Mouse (Mus musculus): Measurements from ENCODE around the gene Pdpn.
A peak's percentile ranks its signal among the peaks of the same experiment; 100 is the strongest.
"Not testable (repeated sequence)": the region's sequence is repeated elsewhere in the genome, so short reads cannot be mapped to it uniquely, and the experiment has no call there.

Pdpn gene

GRCm38 (mm10) chr4:143299325-143300070 is at the start of gene Pdpn:
Gene Pdpn (minus strand): TSS chr4:143299564.
- DNase-seq (ENCODE audit: low read depth), result no peak

DNA sequence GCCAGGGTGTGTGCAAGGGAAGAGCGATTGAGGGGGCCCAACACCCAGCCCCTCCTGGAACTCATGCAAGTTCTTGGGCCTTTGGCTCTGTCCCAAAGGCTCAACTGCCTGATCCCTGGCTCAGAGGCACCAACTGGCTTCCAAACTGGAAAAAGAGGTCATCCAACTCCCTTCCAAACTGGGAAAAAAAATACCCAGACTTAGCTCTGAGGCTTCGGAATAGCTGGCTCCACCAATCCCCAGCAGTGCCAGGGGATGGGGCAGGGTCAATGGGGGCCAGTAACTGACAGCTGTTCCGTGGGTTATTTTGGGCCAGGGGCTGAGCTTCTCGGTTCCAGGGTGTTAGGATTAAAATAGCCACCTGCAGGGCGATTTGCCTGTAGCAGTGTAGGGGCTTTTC is 49.3 kb upstream of the Pdpn start:
- DNase-seq (ENCODE audit: low read depth), result no peak

DNA sequence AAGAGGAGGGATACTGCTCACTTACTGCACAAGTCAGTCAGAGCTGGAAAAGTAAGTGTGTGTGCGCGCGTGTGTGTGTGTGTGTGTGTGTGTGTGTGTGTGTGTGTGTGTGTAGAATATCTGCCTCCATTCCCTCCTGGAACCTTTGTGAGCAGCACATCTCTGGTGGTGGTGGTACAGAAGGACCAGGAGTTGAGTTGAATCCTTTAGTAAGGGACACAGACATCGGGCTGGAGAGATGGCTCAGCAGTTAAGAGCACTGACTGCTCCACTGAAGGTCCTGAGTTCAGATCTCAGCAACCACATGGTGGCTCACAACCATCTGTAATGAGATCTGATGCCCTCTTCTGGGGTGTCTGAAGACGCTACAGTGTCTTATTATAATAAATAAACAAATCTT is 46.1 kb upstream of the Pdpn start:
- not testable (repeated sequence) for DNase-seq (ENCODE audit: low read depth)

GRCm38 (mm10) chr4:143341470-143341869 is 42.1 kb upstream of the Pdpn start:
- DNase-seq (ENCODE audit: low read depth), result no peak

DNA sequence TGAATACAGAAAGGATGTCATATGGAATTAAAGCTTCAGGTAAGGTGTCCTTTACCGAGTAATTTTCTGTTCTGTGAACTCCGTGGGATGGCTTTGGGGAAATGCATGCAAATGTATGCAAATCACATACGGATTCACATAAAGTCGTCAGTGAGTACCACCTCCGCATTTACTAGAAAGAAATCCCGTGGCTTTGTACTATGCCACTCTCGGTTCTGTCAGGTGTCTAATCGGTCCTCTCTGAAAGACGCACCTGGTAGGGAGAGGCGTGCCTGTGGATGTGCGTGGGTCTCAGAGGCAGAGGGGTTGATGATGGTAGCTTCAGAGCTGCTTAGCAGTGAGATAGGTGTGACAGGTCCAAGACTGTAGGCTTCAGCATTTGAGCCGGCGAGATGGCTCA is 40.4 kb upstream of the Pdpn start:
- DNase-seq (ENCODE audit: low read depth), result no peak

DNA sequence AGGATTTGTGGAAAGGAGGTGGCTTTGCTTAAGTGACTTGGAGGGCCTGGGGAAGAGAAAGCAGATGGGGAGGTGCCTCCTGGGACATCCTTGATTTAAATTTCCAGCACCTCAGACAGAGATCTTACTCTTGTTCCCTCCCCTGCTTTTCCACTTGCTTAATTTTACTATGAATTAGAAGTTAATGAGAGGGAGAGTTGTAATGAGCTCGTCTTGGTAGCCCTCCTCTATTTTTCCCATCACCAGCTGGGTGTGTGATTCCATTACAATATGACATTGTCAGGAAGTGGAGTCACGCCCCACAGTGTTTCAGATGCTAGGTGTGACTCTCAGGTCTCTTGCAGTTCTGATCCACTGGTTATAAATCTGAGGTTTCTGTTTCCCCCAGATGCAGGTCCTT is 36.7 kb upstream of the Pdpn start:
- DNase-seq (ENCODE audit: low read depth), result no peak

DNA sequence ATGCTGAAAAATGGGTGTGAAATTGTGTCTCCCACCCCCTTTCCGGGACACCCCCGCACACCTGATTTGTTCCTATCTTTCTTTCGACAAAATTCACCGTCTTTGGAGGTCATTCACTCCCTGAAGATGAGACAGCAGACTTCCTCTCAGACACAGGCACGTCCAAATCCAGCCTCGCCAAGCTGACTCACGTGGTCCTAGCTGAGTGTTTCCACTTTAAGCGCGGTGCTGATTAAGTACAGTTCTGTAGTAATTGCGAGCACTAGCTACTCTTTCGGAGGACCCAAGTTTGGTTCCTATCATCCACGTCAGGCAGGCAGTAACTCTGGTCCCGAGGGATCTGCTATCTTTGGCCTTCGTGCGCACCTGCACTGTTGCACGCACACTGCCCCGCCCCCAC is 35.6 kb upstream of the Pdpn start:
- DNase-seq (ENCODE audit: low read depth), result no peak

GRCm38 (mm10) chr4:143334145-143334544 is 34.8 kb upstream of the Pdpn start:
- DNase-seq (ENCODE audit: low read depth), result no peak

DNA sequence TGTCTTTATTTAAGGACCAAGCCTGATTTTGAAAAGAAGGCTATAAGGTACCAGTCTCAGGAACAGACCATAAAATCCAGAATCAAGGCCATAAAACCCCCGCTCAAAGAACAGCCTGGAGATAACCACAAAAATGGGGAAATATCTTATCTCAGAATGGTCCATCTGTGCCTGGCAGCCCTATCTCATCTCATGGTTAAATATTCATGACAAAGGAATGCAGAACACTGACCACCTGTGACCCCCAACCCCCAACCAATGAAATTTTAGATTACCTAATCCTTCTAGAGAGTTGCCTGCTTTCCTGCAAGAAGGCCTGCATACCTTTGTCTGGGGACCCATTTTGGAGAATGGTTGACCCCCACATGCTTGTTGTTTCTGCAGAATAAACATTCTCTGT is 32.4 kb upstream of the Pdpn start:
- no peak for DNase-seq (ENCODE audit: low read depth)

GRCm38 (mm10) chr4:143330566-143330965 is 31.2 kb upstream of the Pdpn start:
- DNase-seq (ENCODE audit: low read depth), result no peak

- DNase-seq (ENCODE audit: low read depth), result peak; percentile 45
Measured at GRCm38 (mm10) chr4:143325625-143325941, 26.2 kb upstream of the Pdpn start.

DNA sequence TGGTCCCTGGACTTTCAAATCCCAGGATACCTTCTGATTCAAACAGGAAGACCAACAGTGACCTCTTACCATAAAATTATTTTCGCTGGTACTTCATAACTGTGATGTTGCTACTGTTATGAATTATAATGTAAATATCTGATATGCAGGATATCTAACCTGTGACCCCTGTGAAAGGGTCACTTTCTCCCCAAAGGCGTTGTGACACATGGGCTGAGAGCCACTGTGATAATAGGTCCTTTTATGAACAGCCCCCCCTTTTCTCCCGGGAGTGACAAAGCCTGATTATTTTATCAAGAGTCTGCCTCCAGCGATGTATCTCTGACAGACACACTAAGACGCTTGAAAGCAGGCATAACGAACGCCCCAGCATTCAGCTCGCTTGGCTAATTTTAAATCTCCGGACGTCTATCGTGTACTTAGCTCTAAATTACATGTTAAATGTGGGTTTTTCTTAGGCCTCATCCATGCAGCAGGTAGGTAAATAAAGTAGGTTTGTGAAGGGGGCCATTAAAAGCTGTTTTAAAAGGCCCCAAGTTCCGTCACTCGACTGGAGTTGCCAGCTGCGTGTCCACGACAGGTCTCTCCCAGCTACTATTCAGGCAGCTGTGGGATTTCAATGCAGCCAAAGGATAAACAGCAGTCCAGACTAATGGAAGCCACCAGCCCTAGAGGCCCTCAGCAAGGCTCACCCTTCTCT is 25.7 kb upstream of the Pdpn start:
- no peak for DNase-seq (ENCODE audit: low read depth)

GRCm38 (mm10) chr4:143324176-143324924 is 25.0 kb upstream of the Pdpn start:
- no peak for DNase-seq (ENCODE audit: low read depth)

- DNase-seq (ENCODE audit: low read depth), result no peak
Measured at GRCm38 (mm10) chr4:143313299-143313698, 13.9 kb upstream of the Pdpn start.

- DNase-seq (ENCODE audit: low read depth), result peak; percentile 2
Measured at GRCm38 (mm10) chr4:143311341-143311740, 12.0 kb upstream of the Pdpn start.

DNA sequence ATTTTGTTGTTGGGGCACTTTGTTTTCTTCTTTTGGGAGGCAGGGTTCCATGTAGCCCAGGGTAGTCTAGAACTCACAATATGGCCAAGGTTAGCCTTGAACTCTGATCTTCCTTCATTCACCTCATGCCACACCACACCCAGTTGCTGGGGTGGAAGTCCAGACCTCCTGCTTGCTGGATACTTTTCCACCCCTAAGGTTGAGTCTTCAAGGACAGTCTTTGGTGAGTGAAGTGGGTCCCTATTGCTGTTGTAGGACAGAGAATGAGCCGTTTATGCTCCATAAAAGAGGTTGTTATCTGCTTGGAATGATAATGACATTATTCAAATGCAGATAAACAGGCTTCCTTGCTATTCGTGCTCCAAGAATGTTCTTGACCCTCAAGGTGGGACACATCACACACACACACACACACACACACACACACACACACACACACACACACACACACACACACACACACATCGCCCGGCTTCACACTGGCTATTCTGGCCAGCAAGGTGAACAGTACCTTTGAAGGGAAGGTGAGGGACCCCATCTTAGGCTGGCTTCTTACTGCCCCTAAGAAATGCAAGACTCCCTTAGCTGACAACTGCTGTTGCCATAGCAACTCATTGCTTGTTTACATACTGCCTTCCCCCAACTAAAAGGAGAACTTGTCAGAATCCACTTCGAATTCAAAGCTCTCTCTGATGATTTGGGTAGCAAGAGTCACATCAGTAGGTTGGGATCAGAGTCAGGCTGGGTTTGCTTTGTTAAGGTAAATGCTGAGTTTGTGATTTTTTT is 6.8 kb upstream of the Pdpn start:
- DNase-seq (ENCODE audit: low read depth), result no peak

DNA sequence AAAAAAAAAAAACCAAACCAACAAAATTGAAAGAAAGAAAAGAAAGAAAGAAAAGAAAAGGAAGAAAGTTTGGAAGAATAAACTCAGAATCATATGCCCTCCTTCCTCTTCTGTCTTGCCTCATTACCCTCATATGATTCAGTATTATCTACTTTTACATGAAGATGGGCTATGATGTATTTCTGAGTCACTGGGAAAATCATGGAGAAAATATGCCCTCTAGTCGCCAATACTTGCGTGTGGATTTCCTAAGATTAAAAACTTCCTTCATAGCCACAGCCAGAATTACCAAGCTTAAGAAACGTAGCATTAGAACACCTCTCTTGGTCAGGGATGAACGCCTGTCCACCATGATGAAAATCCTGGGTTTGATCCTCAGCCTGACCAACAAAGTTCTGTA is 5.7 kb upstream of the Pdpn start:
- DNase-seq (ENCODE audit: low read depth), result no peak

GRCm38 (mm10) chr4:143302279-143302890 is 3.0 kb upstream of the Pdpn start:
- DNase-seq (ENCODE audit: low read depth), result no peak

DNA sequence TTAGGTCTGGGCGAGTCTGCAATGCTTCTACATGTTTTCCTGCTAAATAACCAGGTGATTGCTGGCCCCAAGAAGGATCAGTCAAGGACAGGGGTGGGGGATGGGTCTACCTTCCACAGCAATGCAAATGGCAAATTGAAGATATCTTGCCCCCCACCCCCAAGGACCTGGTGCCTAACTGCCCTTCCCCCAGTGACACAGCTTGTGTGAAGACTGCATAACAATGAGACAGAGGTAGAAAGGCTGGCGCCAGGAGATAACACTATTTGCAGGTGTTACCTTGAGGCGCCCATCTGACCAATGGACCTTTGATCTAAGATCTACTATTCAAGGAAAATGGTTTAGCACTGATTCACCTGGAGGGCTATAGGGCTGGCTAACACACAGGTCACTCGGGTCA is 2.5 kb upstream of the Pdpn start:
- no peak for DNase-seq (ENCODE audit: low read depth)

GRCm38 (mm10) chr4:143301042-143301441 is 1.7 kb upstream of the Pdpn start:
- no peak for DNase-seq (ENCODE audit: low read depth)

DNA sequence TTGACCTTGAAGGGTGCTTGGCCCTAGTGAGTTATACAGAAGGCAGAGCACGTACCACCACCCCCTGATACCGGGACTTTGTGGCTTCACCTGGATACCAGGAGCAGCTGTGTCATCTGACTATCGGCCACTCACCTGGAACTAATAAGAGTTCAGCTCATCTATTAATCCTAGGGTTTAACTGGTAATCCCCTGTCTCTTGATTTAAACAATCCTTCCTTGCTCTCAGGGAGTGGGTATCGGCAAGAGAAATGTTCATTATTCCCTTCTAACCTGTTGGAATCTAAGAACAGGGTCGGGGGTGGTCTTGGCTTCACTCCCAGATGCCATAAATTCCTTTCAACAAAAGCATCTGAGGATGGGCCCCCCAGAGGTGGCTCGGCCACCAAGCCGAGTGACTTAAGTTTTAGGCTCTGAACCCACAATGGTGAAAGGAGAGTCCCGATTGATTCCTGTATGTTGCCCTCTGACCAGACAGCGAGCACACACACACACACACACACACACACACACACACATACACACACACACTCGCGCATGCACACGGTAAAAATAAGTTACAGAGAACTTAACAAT is 837 bp upstream of the Pdpn start:
- no peak for DNase-seq (ENCODE audit: low read depth)

All from naive thymus-derived CD4-positive, alpha-beta T cell, adult 2 months (primary cell).